Mouse (Mus musculus): Measurements from ENCODE around the gene Vstm2b. TPM values are rescaled to one million over a fixed set of nuclear protein-coding genes. Genes with fewer than 3 reads are reported as not detected.
A peak's percentile ranks its signal among the peaks of the same experiment; 100 is the strongest.

The Vstm2b gene
- polyA plus RNA-seq, 1 experiment from 2014 or later = 9.6 TPM

DNA sequence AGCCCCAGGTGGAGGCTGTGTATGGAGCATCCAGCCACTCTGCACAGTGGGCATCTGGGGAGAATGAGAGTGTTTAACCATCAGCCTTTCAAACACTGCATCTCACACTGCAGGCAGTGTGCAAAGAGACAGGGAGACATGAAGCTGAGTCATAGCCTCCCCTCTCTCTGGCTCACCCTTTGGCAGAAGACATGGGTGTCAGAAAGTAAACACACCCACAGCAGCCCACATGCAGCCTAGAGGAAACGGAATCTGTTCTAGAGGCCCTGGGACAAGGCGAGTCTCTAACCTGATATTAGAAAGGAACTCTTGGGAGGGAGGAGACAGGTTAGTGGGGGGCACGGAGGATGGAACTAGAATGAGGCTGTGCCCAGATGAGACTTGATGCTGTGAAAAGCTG, 18.6 kb downstream of the Vstm2b start:
- Histone ChIP-seq H3K4me3 (replicated peaks) (no peak overlapping the region), H3K27ac (no peak overlapping the region), H3K4me1 (no peaks in the 10 kb centered on the region), H3K36me3 (replicated peaks) (no peaks in the 10 kb centered on the region), H3K9me3 (no peaks in the 10 kb centered on the region), H3K27me3 (no peaks in the 10 kb centered on the region), H3K9ac (no peak overlapping the region), H3K4me2 (no peak overlapping the region)
- ATAC-seq (ENCODE audit: low FRiP score) = no peak
- WGBS = 85% methylated on average over 3 of the region's 3 CpGs

DNA sequence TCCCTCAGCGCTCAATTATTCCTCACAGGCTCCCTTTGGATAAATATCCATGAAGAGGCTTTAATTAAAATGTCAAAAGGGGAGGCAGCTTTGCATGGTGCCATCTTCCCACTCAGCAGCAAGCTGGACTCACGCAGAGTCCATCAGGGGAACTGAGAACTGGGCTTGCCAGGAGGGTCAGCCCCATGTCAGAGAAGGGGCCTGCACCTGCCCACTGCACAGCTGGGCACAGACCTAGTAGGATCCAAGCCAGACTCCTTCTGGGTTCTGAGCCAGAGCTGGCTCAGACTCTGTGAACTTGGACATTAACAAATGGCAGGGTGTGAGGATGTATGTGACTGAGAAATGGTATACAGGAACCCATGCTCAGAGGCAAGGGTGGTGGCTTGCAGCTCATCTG, 22.0 kb downstream of the Vstm2b start:
- Histone ChIP-seq H3K36me3 (replicated peaks) (no peaks in the 10 kb centered on the region), H3K27ac (no peak overlapping the region), H3K4me1 (no peaks in the 10 kb centered on the region), H3K9me3 (no peaks in the 10 kb centered on the region), H3K27me3 (no peaks in the 10 kb centered on the region), H3K4me2 (no peak overlapping the region), H3K4me3 (replicated peaks) (no peak overlapping the region), H3K9ac (no peak overlapping the region)
- WGBS = 82% methylated on average over 2 of the region's 2 CpGs
- ATAC-seq (ENCODE audit: low FRiP score) = no peak

GRCm38 (mm10) chr7:40921281-40921680, 23.2 kb downstream of the Vstm2b start:
- H3K36me3 ChIP-seq (replicated peaks) = no peaks in the 10 kb centered on the region
- H3K9me3 ChIP-seq = no peaks in the 10 kb centered on the region
- no peak overlapping the region for H3K9ac ChIP-seq
- no peak overlapping the region for H3K4me2 ChIP-seq
- no peak overlapping the region for H3K4me3 ChIP-seq (replicated peaks)
- no peak overlapping the region for H3K27ac ChIP-seq
- no peaks in the 10 kb centered on the region for H3K4me1 ChIP-seq
- WGBS = 82% methylated on average over 6 of the region's 6 CpGs
- no peak for ATAC-seq (ENCODE audit: low FRiP score)
- no peaks in the 10 kb centered on the region for H3K27me3 ChIP-seq

GRCm38 (mm10) chr7:40922871-40923270, 24.7 kb downstream of the Vstm2b start:
- H3K27me3 ChIP-seq = no peaks in the 10 kb centered on the region
- no peak overlapping the region for H3K27ac ChIP-seq
- WGBS = 77% methylated on average over 4 of the region's 4 CpGs
- no peaks in the 10 kb centered on the region for H3K4me1 ChIP-seq
- ATAC-seq (ENCODE audit: low FRiP score) = no peak
- no peak overlapping the region for H3K4me3 ChIP-seq (replicated peaks)
- no peak overlapping the region for H3K9ac ChIP-seq
- H3K4me2 ChIP-seq = no peak overlapping the region
- no peaks in the 10 kb centered on the region for H3K36me3 ChIP-seq (replicated peaks)
- no peaks in the 10 kb centered on the region for H3K9me3 ChIP-seq

- Histone ChIP-seq H3K4me3 (replicated peaks) (no peak overlapping the region), H3K36me3 (replicated peaks) (no peaks in the 10 kb centered on the region), H3K4me2 (no peak overlapping the region), H3K9ac (no peak overlapping the region), H3K27ac (no peak overlapping the region), H3K9me3 (no peaks in the 10 kb centered on the region), H3K27me3 (no peaks in the 10 kb centered on the region), H3K4me1 (no peaks in the 10 kb centered on the region)
- no peak for ATAC-seq (ENCODE audit: low FRiP score)
- WGBS = 94% methylated on average over 2 of the region's 2 CpGs
Measured at GRCm38 (mm10) chr7:40928391-40928790, 30.3 kb downstream of the Vstm2b start.

GRCm38 (mm10) chr7:40936617-40937212, 38.6 kb downstream of the Vstm2b start:
- no peaks in the 10 kb centered on the region for H3K9me3 ChIP-seq
- H3K27ac ChIP-seq = no peak overlapping the region
- H3K4me2 ChIP-seq = no peak overlapping the region
- H3K4me1 ChIP-seq = no peaks in the 10 kb centered on the region
- no peak overlapping the region for H3K9ac ChIP-seq
- 54% methylated on average over 4 of the region's 4 CpGs for WGBS
- no peaks in the 10 kb centered on the region for H3K27me3 ChIP-seq
- ATAC-seq (ENCODE audit: low FRiP score) = no peak
- no peaks in the 10 kb centered on the region for H3K36me3 ChIP-seq (replicated peaks)
- no peak overlapping the region for H3K4me3 ChIP-seq (replicated peaks)

DNA sequence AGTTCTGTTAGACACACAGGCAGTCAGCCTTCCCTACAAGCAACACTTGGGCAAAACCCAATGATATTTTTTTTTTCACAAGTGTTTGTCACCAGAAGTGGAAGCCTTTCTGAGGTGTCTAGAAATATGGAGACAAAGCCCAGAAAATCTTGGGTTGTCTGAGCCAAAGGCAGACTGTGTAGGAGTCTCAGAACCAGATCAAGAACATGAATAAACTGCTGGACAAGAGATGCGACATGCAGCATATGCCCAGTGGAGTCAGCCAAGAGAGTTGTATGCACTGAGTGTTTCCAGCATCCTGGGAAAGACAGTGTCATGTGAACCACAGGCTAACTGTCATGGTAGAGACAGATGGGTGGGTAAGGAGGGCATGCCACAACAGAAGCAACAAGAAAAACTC, 41.2 kb downstream of the Vstm2b start:
- ATAC-seq (ENCODE audit: low FRiP score) = no peak
- WGBS = 94% methylated on average over 1 of the region's 1 CpGs

DNA sequence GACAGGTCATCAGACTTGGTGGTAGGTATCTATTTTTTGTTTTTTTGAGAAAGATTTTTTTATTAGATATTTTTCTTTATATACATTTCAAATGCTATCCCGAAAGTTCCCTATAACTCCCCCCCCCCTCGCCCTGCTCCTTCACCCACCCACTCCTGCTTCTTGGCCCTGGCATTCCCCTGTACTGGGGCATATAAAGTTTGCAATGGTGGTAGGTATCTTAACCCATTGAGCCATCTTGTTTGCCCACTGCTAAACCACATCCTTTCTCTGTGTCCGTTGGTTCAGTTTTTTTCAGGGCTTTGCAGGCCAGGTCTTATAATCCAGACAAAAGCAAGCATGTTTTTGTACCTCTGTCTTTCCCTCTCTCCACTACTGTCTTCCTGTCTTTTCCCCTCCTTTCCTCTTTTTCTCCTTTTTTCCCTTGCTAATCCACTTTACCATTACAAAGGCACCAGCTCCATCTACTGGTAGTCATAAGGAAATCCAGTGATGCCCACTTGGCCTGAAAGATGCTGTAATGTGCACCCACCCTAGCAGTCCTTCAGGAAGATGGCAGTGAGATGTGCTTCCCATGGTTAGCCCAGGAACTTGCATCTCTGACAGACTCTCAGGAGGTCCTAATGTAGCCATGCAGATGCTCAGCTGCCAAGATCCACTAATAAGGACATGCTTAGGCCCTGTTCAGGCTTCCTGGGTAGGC, 44.3 kb downstream of the Vstm2b start:
- Histone ChIP-seq H3K4me3 (replicated peaks) (no peak overlapping the region), H3K9ac (no peak overlapping the region), H3K27ac (no peak overlapping the region), H3K36me3 (replicated peaks) (no peaks in the 10 kb centered on the region), H3K27me3 (no peaks in the 10 kb centered on the region), H3K9me3 (no peaks in the 10 kb centered on the region), H3K4me2 (no peak overlapping the region), H3K4me1 (no peaks in the 10 kb centered on the region)
- 0 out of 2 replicates have a peak, but pooled peaks have one; percentile 60 for ATAC-seq (ENCODE audit: low FRiP score)
- WGBS = 68% methylated on average over 3 of the region's 3 CpGs

More for the DNA sequence above, 41.2 kb downstream of the Vstm2b start:
- H3K9me3 ChIP-seq = no peaks in the 10 kb centered on the region
- no peaks in the 10 kb centered on the region for H3K27me3 ChIP-seq
- no peak overlapping the region for H3K9ac ChIP-seq
- no peak overlapping the region for H3K27ac ChIP-seq
- H3K4me2 ChIP-seq = no peak overlapping the region
- no peaks in the 10 kb centered on the region for H3K4me1 ChIP-seq
- H3K4me3 ChIP-seq (replicated peaks) = no peak overlapping the region
- no peaks in the 10 kb centered on the region for H3K36me3 ChIP-seq (replicated peaks)

Other genes starting within 250 kb of the Vstm2b start
- gene 4930433I11Rik, start 89.2 kb downstream of the Vstm2b start, polyA plus RNA-seq (2016; fragmentation: Nextera tagmentation; extraction: Ambion mirVana) = not detected in 2 replicates
- gene Gm4884, start 134.4 kb downstream of the Vstm2b start, polyA plus RNA-seq (2016; fragmentation: Nextera tagmentation; extraction: Ambion mirVana) = not detected in 2 replicates

All from forebrain, embryonic 12.5 days (tissue).